Mouse (Mus musculus) bone marrow, adult 2 months (tissue): Measurements from ENCODE around the gene Selenon. TPM values are rescaled to one million over a fixed set of nuclear protein-coding genes. Genes with fewer than 3 reads are reported as not detected.

Experiments
- H3K27ac ChIP-seq: fragments of 200-500 bp; 2 replicates; pipeline ENCODE4 v1.5.1; 2012; ENCODE audit warnings: low read depth, mild to moderate bottlenecking, control low read depth, inconsistent platforms, low read length; ENCODE audit not compliant: control insufficient read depth, poor library complexity, insufficient read depth
- H3K4me1 ChIP-seq: fragments of 200-500 bp; 2 replicates; pipeline ENCODE4 v1.6.1; 2011; ENCODE audit warnings: low read length; ENCODE audit not compliant: control insufficient read depth, insufficient read depth
- H3K4me3 ChIP-seq: fragments of 200-500 bp; replicated peaks from 2 replicates; pipeline ENCODE3; 2011; ENCODE audit warnings: mild to moderate bottlenecking, low read depth, low read length, control low read depth; ENCODE audit not compliant: control insufficient read depth
- CTCF ChIP-seq: fragments of 200-500 bp; IDR thresholded peaks from 2 replicates; pipeline ENCODE4 v1.5.1; 2011; ENCODE audit warnings: low read length, control low read depth; ENCODE audit not compliant: control insufficient read depth, insufficient read depth
- POLR2A ChIP-seq: fragments of 200-500 bp; IDR thresholded peaks from 2 replicates; pipeline ENCODE4 v1.6.1; 2011; ENCODE audit warnings: low read depth, mild to moderate bottlenecking, control low read depth, low read length, borderline replicate concordance; ENCODE audit not compliant: control insufficient read depth
- WGBS: fragments of 180-500 bp; shearing (Covaris S2); methylation state at CpG from one replicate; pipeline ENCODE4 v1.1.7; 2018; 5-methylcytosine and 5-hydroxymethylcytosine counted together
- polyA plus RNA-seq: library from polyadenylated mRNA; stranded (reverse); fragments of >200 nt; gene quantifications from 2 replicates; pipeline ENCODE4 v1.2.4, GENCODE M21; 2011; ENCODE audit warnings: low replicate concordance; ENCODE audit not compliant: missing spikeins, insufficient read depth, insufficient read length

Selenon gene
- polyA plus RNA-seq, 1 experiment, result 8.4 TPM

DNA sequence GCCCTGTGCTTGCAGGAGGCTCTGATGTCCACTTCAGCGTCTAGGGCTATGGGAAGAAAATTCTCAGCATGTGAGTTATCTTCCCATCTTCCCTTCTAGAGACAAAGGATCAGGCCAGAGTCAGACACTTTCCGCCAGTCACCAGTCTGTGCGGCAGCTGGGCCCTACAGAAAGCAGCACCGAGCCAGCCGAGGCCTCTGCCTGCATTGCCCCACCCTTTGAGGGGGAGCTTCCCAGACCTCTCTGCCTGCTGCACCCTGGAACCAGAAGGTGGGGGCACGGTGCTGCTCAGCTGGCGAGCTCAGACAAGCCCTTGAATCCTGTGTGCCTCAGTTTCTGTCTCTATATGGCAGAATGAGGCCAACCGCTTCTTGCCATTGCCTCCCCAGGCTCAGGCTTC lies 29.4 kb upstream of the Selenon start:
- 84% methylated on average over 8 of the region's 8 CpGs for WGBS
- no peak for TF ChIP-seq POLR2A
- no peak for TF ChIP-seq CTCF
- H3K4me1 ChIP-seq, result peaks cover 2% of the 10 kb centered on the region; the same call in 1 of the 2 replicates
- H3K27ac ChIP-seq, result no peak overlapping the region
- H3K4me3 ChIP-seq, result no peak overlapping the region

- WGBS, result 82% methylated on average over 15 of the region's 15 CpGs
Measured at GRCm38 (mm10) chr4:134580351-134581148, 28.6 kb upstream of the Selenon start.

GRCm38 (mm10) chr4:134579620-134580019 lies 27.7 kb upstream of the Selenon start:
- no peak overlapping the region for H3K27ac ChIP-seq
- no peak overlapping the region for H3K4me3 ChIP-seq
- WGBS, result 52% methylated on average over 5 of the region's 5 CpGs
- no peaks in the 10 kb centered on the region for H3K4me1 ChIP-seq
- no peak for TF ChIP-seq CTCF
- no peak for TF ChIP-seq POLR2A

More at GRCm38 (mm10) chr4:134580351-134581148, 28.6 kb upstream of the Selenon start:
- TF ChIP-seq CTCF, result no peak
- no peak for TF ChIP-seq POLR2A
- no peaks in the 10 kb centered on the region for H3K4me1 ChIP-seq
- no peak overlapping the region for H3K4me3 ChIP-seq
- H3K27ac ChIP-seq, result no peak overlapping the region

- Histone ChIP-seq H3K4me1 (no peaks in the 10 kb centered on the region), H3K4me3 (no peak overlapping the region), H3K27ac (no peak overlapping the region)
- 58% methylated on average over 11 of the region's 11 CpGs for WGBS
- TF ChIP-seq CTCF (no peak), POLR2A (no peak)
Measured at GRCm38 (mm10) chr4:134579212-134579611, 27.2 kb upstream of the Selenon start.

GRCm38 (mm10) chr4:134578407-134578806 lies 26.4 kb upstream of the Selenon start:
- H3K27ac ChIP-seq, result no peak overlapping the region
- no peak overlapping the region for H3K4me3 ChIP-seq
- TF ChIP-seq POLR2A, result no peak
- TF ChIP-seq CTCF, result no peak
- WGBS, result 62% methylated on average over 5 of the region's 5 CpGs
- H3K4me1 ChIP-seq, result no peaks in the 10 kb centered on the region

DNA sequence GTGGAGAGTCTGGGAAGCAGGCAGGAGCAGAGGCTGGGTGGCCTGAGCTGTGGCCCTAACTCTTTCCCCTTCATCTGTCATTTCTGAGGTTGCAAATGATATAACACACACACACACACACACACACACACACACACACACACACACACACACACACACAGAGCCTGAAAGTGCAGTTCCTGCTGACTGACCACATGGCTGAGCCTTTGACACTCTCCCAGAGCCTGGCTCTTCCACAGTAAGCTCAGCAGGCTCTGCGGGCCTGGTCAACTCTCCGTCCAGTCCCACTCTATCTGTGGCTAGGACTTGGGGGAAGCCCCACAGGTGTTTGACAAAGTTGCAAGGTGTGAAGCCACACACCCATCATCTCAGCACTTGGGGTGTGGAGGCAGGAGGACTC lies 25.3 kb upstream of the Selenon start:
- H3K4me1 ChIP-seq, result no peaks in the 10 kb centered on the region

DNA sequence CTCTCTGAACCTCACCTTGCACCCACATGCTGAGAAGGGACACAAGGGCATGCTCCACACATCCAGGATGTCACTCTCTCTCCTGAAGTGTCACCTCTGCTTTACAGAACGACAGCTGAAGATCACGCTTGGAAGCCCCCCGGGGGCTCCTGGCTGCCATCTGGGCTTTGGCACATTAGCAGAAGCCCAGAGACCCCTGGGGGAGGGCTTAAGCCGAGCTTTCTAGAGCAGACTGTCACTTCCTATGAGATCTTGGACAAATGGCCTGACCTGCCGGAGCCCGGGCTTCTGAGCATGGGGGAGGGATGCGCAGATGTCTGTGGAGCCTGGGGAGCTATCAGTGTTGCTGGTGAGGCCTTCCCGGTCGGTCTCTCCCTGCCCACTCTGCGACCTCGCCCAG lies 23.5 kb upstream of the Selenon start:
- 85% methylated on average over 11 of the region's 11 CpGs for WGBS
- no peaks in the 10 kb centered on the region; the same call in 1 of the 2 replicates for H3K4me1 ChIP-seq
- H3K27ac ChIP-seq, result no peak overlapping the region
- TF ChIP-seq POLR2A (no peak), CTCF (no peak)
- no peak overlapping the region for H3K4me3 ChIP-seq

More for the DNA sequence above, 25.3 kb upstream of the Selenon start:
- WGBS, result 80% methylated on average over 2 of the region's 2 CpGs
- no peak for TF ChIP-seq CTCF
- TF ChIP-seq POLR2A, result no peak
- Histone ChIP-seq H3K27ac (no peak overlapping the region), H3K4me3 (no peak overlapping the region)

GRCm38 (mm10) chr4:134572449-134573300 lies 20.7 kb upstream of the Selenon start:
- 88% methylated on average over 24 of the region's 24 CpGs for WGBS
- H3K27ac ChIP-seq, result no peak overlapping the region
- TF ChIP-seq POLR2A, result no peak
- TF ChIP-seq CTCF, result no peak
- H3K4me3 ChIP-seq, result no peak overlapping the region
- no peaks in the 10 kb centered on the region; the same call in 1 of the 2 replicates for H3K4me1 ChIP-seq
